Mouse (Mus musculus) midbrain, embryonic 15.5 days (tissue): ENCODE data around the gene Psmg4. TPM values are rescaled to one million over a fixed set of nuclear protein-coding genes. Genes with fewer than 3 reads are reported as not detected.
A peak's percentile ranks its signal among the peaks of the same experiment; 100 is the strongest.

Experiments
- ATAC-seq: fragments of 200-750 bp; cut with Nextera tagmentation; replicated peaks from 2 replicates; pipeline ENCODE4 v1.8.0; 2017; ENCODE audit warnings: moderate TSS enrichment
- H3K27ac ChIP-seq: fragments of 300-500 bp; sonication (generic); 2 replicates; pipeline ENCODE4 v1.5.1; 2015; ENCODE audit warnings: mild to moderate bottlenecking, inconsistent platforms
- H3K27me3 ChIP-seq: fragments of 300-500 bp; sonication (generic); replicated peaks from 2 replicates; pipeline ENCODE4 v1.6.1; 2015; ENCODE audit warnings: inconsistent platforms
- H3K36me3 ChIP-seq: fragments of 300-500 bp; sonication (generic); replicated peaks from 2 replicates; pipeline ENCODE4 v1.6.1; 2015; ENCODE audit warnings: inconsistent platforms
- H3K4me1 ChIP-seq: fragments of 300-500 bp; sonication (generic); 2 replicates; pipeline ENCODE4 v1.6.1; 2015; ENCODE audit warnings: inconsistent platforms
- H3K4me2 ChIP-seq: fragments of 300-500 bp; sonication (generic); 2 replicates; pipeline ENCODE4 v1.6.1; 2015; ENCODE audit warnings: inconsistent platforms, mild to moderate bottlenecking, moderate library complexity
- H3K4me3 ChIP-seq: fragments of 300-500 bp; sonication (generic); 2 replicates; pipeline ENCODE4 v1.5.1; 2015; ENCODE audit warnings: mild to moderate bottlenecking, inconsistent platforms
- H3K9ac ChIP-seq: fragments of 300-500 bp; sonication (generic); 2 replicates; pipeline ENCODE4 v1.6.1; 2015; ENCODE audit warnings: mild to moderate bottlenecking, inconsistent platforms
- H3K9me3 ChIP-seq: fragments of 300-500 bp; sonication (generic); 2 replicates; pipeline ENCODE4 v1.6.1; 2016; ENCODE audit warnings: inconsistent platforms
- WGBS: fragments of 180-500 bp; shearing (Covaris S2); methylation state at CpG from one replicate; pipeline ENCODE4 v1.1.7; 2015; ENCODE audit warnings: mixed read lengths; 5-methylcytosine and 5-hydroxymethylcytosine counted together
- polyA plus RNA-seq: library from polyadenylated mRNA; unstranded; fragments of >200 nt; fragmentation: Nextera tagmentation; extraction: Ambion mirVana; gene quantifications from 2 replicates; pipeline ENCODE4 v1.2.1, GENCODE M21; 2015

Gene Psmg4
- polyA plus RNA-seq, 1 experiment from 2014 or later = 69.2 TPM

- no peak overlapping the region for H3K4me2 ChIP-seq
- 95% methylated on average over 6 of the region's 6 CpGs for WGBS
- no peak overlapping the region for H3K27ac ChIP-seq
- H3K9ac ChIP-seq = no peak overlapping the region
- no peak overlapping the region for H3K4me3 ChIP-seq
- H3K36me3 ChIP-seq = no peaks in the 10 kb centered on the region
- no peak for ATAC-seq
- no peaks in the 10 kb centered on the region for H3K4me1 ChIP-seq
- no peaks in the 10 kb centered on the region for H3K27me3 ChIP-seq
- no peaks in the 10 kb centered on the region for H3K9me3 ChIP-seq
Observed at GRCm38 (mm10) chr13:34174025-34174424, 11.3 kb downstream of the Psmg4 start.

GRCm38 (mm10) chr13:34181624-34182023 lies 18.9 kb downstream of the Psmg4 start:
- Histone ChIP-seq H3K36me3 (peaks cover 27% of the 10 kb centered on the region), H3K27ac (no peak overlapping the region), H3K9ac (no peak overlapping the region), H3K4me2 (no peak overlapping the region), H3K27me3 (no peaks in the 10 kb centered on the region), H3K4me1 (no peaks in the 10 kb centered on the region), H3K9me3 (no peaks in the 10 kb centered on the region), H3K4me3 (no peak overlapping the region)
- 87% methylated on average over 5 of the region's 5 CpGs for WGBS
- no peak for ATAC-seq

- Histone ChIP-seq H3K9me3 (no peaks in the 10 kb centered on the region), H3K4me3 (no peak overlapping the region), H3K4me1 (no peaks in the 10 kb centered on the region), H3K27me3 (no peaks in the 10 kb centered on the region), H3K36me3 (peaks cover 27% of the 10 kb centered on the region), H3K27ac (no peak overlapping the region), H3K9ac (no peak overlapping the region), H3K4me2 (no peak overlapping the region)
- WGBS = 87% methylated on average over 2 of the region's 2 CpGs
- no peak for ATAC-seq
Observed at GRCm38 (mm10) chr13:34185371-34185770, 22.6 kb downstream of the Psmg4 start.

GRCm38 (mm10) chr13:34187571-34187970 lies 24.8 kb downstream of the Psmg4 start:
- peaks cover 19% of the 10 kb centered on the region for H3K36me3 ChIP-seq
- no peak overlapping the region for H3K4me2 ChIP-seq
- no peak overlapping the region for H3K27ac ChIP-seq
- no peak overlapping the region for H3K9ac ChIP-seq
- H3K4me3 ChIP-seq = no peak overlapping the region
- H3K9me3 ChIP-seq = no peaks in the 10 kb centered on the region
- 9% methylated on average over 5 of the region's 5 CpGs for WGBS
- no peaks in the 10 kb centered on the region for H3K27me3 ChIP-seq
- no peaks in the 10 kb centered on the region for H3K4me1 ChIP-seq
- ATAC-seq = peak; percentile 88

GRCm38 (mm10) chr13:34192414-34193191 lies 29.8 kb downstream of the Psmg4 start:
- H3K27me3 ChIP-seq = no peaks in the 10 kb centered on the region
- no peak overlapping the region for H3K27ac ChIP-seq
- H3K4me2 ChIP-seq = no peak overlapping the region
- WGBS = 60% methylated on average over 8 of the region's 8 CpGs
- ATAC-seq = peak; percentile 76
- no peaks in the 10 kb centered on the region for H3K9me3 ChIP-seq
- peaks cover 25% of the 10 kb centered on the region for H3K36me3 ChIP-seq
- H3K4me1 ChIP-seq = 0 out of 2 replicates have a peak, but pooled peaks cover 4% of the 10 kb centered on the region
- H3K9ac ChIP-seq = no peak overlapping the region
- H3K4me3 ChIP-seq = no peak overlapping the region

GRCm38 (mm10) chr13:34193384-34193783 lies 30.6 kb downstream of the Psmg4 start:
- no peak overlapping the region for H3K9ac ChIP-seq
- H3K9me3 ChIP-seq = no peaks in the 10 kb centered on the region
- peaks cover 25% of the 10 kb centered on the region for H3K36me3 ChIP-seq
- WGBS = 40% methylated on average over 8 of the region's 8 CpGs
- H3K4me2 ChIP-seq = no peak overlapping the region
- no peak; the same call in 1 of the 2 replicates for ATAC-seq
- no peak overlapping the region for H3K4me3 ChIP-seq
- 0 out of 2 replicates have a peak, but pooled peaks cover 4% of the 10 kb centered on the region for H3K4me1 ChIP-seq
- no peak overlapping the region for H3K27ac ChIP-seq
- no peaks in the 10 kb centered on the region for H3K27me3 ChIP-seq

- Histone ChIP-seq H3K4me3 (no peak overlapping the region), H3K4me2 (no peak overlapping the region), H3K36me3 (peaks cover 25% of the 10 kb centered on the region), H3K4me1 (0 out of 2 replicates have a peak, but pooled peaks cover 4% of the 10 kb centered on the region), H3K9ac (no peak overlapping the region), H3K27ac (no peak overlapping the region), H3K27me3 (no peaks in the 10 kb centered on the region), H3K9me3 (no peaks in the 10 kb centered on the region)
- 97% methylated on average over 1 of the region's 1 CpGs for WGBS
- no peak for ATAC-seq
Observed at GRCm38 (mm10) chr13:34195676-34196075, 32.9 kb downstream of the Psmg4 start.

GRCm38 (mm10) chr13:34205216-34205615 lies 42.5 kb downstream of the Psmg4 start:
- no peak overlapping the region for H3K9ac ChIP-seq
- no peak overlapping the region for H3K4me3 ChIP-seq
- no peaks in the 10 kb centered on the region for H3K9me3 ChIP-seq
- no peaks in the 10 kb centered on the region for H3K4me1 ChIP-seq
- H3K36me3 ChIP-seq = peaks cover 5% of the 10 kb centered on the region; the same call in 1 of the 2 replicates
- no peak overlapping the region for H3K4me2 ChIP-seq
- no peak for ATAC-seq
- H3K27me3 ChIP-seq = no peaks in the 10 kb centered on the region
- H3K27ac ChIP-seq = no peak overlapping the region
- 91% methylated on average over 3 of the region's 3 CpGs for WGBS

GRCm38 (mm10) chr13:34207714-34208470 lies 45.1 kb downstream of the Psmg4 start:
- H3K4me2 ChIP-seq = no peak overlapping the region
- no peaks in the 10 kb centered on the region for H3K9me3 ChIP-seq
- peaks cover 5% of the 10 kb centered on the region; the same call in 1 of the 2 replicates for H3K36me3 ChIP-seq
- H3K27me3 ChIP-seq = no peaks in the 10 kb centered on the region
- no peaks in the 10 kb centered on the region for H3K4me1 ChIP-seq
- H3K27ac ChIP-seq = no peak overlapping the region
- no peak overlapping the region for H3K4me3 ChIP-seq
- 73% methylated on average over 6 of the region's 6 CpGs for WGBS
- no peak for ATAC-seq
- no peak overlapping the region for H3K9ac ChIP-seq

GRCm38 (mm10) chr13:34211261-34211775 lies 48.6 kb downstream of the Psmg4 start:
- WGBS = 64% methylated on average over 4 of the region's 4 CpGs
- Histone ChIP-seq H3K27ac (no peak overlapping the region), H3K4me2 (no peak overlapping the region), H3K4me1 (no peaks in the 10 kb centered on the region), H3K36me3 (no peaks in the 10 kb centered on the region), H3K4me3 (no peak overlapping the region), H3K9me3 (no peaks in the 10 kb centered on the region), H3K27me3 (no peaks in the 10 kb centered on the region), H3K9ac (no peak overlapping the region)
- ATAC-seq = no peak

- Histone ChIP-seq H3K9ac (no peak overlapping the region), H3K9me3 (no peaks in the 10 kb centered on the region)
Observed at GRCm38 (mm10) chr13:34212735-34213212, 50.0 kb downstream of the Psmg4 start.

GRCm38 (mm10) chr13:34214855-34215254 lies 52.1 kb downstream of the Psmg4 start:
- no peak for ATAC-seq
- Histone ChIP-seq H3K9ac (no peak overlapping the region), H3K27ac (no peak overlapping the region), H3K27me3 (no peaks in the 10 kb centered on the region), H3K36me3 (no peaks in the 10 kb centered on the region), H3K4me2 (no peak overlapping the region), H3K4me3 (no peak overlapping the region), H3K4me1 (no peaks in the 10 kb centered on the region), H3K9me3 (no peaks in the 10 kb centered on the region)
- 80% methylated on average over 3 of the region's 3 CpGs for WGBS

More at GRCm38 (mm10) chr13:34212735-34213212, 50.0 kb downstream of the Psmg4 start:
- WGBS = 75% methylated on average over 10 of the region's 10 CpGs
- ATAC-seq = no peak
- Histone ChIP-seq H3K36me3 (no peaks in the 10 kb centered on the region), H3K4me2 (no peak overlapping the region), H3K27ac (no peak overlapping the region), H3K27me3 (no peaks in the 10 kb centered on the region), H3K4me3 (no peak overlapping the region), H3K4me1 (no peaks in the 10 kb centered on the region)
